Mouse (Mus musculus) ES-E14 (cell line): Measurements from ENCODE around the gene Pnpla8. TPM values are rescaled to one million over a fixed set of nuclear protein-coding genes. Genes with fewer than 3 reads are reported as not detected.

Source experiments
- DNase-seq: peaks from one replicate; pipeline ENCODE4 v3.0.0-alpha.2; 2013; ENCODE audit warnings: low read depth, low spot score
- H3K27ac ChIP-seq: 2 replicates; pipeline ENCODE4 v1.5.1; 2012; ENCODE audit warnings: low read depth, mild to moderate bottlenecking, low read length, moderate library complexity, mixed read lengths; ENCODE audit not compliant: poor library complexity, insufficient read depth, severe bottlenecking
- H3K36me3 ChIP-seq: 2 replicates; pipeline ENCODE4 v1.6.1; 2012; ENCODE audit warnings: mild to moderate bottlenecking, low read length, moderate library complexity, mixed read lengths; ENCODE audit not compliant: control insufficient read depth, poor library complexity, insufficient read depth, severe bottlenecking
- H3K4me1 ChIP-seq, 2 experiments: fragments of 150-350 bp in 1 of 2; sonication (generic) in 1 of 2; 2 replicates each; pipeline ENCODE4 v1.6.1; 2012; ENCODE audit warnings: low read length in 2 of 2, mild to moderate bottlenecking in 1 of 2, mixed read lengths in 1 of 2; ENCODE audit not compliant: control insufficient read depth in 2 of 2, insufficient read depth in 2 of 2, poor library complexity in 1 of 2
- H3K4me3 ChIP-seq, 2 experiments: fragments of 150-350 bp in 1 of 2; sonication (generic) in 1 of 2; 2 replicates each; pipeline ENCODE4 v1.5.1; 2012; ENCODE audit warnings: low read length in 2 of 2, low read depth in 1 of 2, mild to moderate bottlenecking in 1 of 2, mixed read lengths in 1 of 2; ENCODE audit not compliant: insufficient read depth in 1 of 2, poor library complexity in 1 of 2, severe bottlenecking in 1 of 2
- H3K9ac ChIP-seq: 2 replicates; pipeline ENCODE4 v1.6.1; 2012; ENCODE audit warnings: low read depth, mild to moderate bottlenecking, low read length, mixed read lengths; ENCODE audit not compliant: poor library complexity, insufficient read depth, severe bottlenecking
- H3K9me3 ChIP-seq: fragments of 150-350 bp; sonication (generic); 2 replicates; pipeline ENCODE4 v1.6.1; 2012; ENCODE audit warnings: low read depth, mild to moderate bottlenecking, low read length; ENCODE audit not compliant: control insufficient read depth, insufficient read depth
- CHD2 ChIP-seq: IDR thresholded peaks from 2 replicates; pipeline ENCODE4 v1.6.1; 2014; ENCODE audit warnings: mild to moderate bottlenecking, low read depth, low read length, inconsistent platforms
- HCFC1 ChIP-seq: IDR thresholded peaks from 2 replicates; pipeline ENCODE4 v1.6.1; 2012; ENCODE audit warnings: low read length, inconsistent platforms, borderline replicate concordance; ENCODE audit not compliant: insufficient read depth
- MAFK ChIP-seq: IDR thresholded peaks from 2 replicates; pipeline ENCODE4 v1.6.1; 2014; ENCODE audit warnings: mild to moderate bottlenecking, low read depth, low read length, inconsistent platforms; ENCODE audit not compliant: insufficient read depth
- ZC3H11A ChIP-seq: IDR thresholded peaks from 2 replicates; pipeline ENCODE4 v1.6.1; 2012; ENCODE audit warnings: low read depth, mild to moderate bottlenecking, inconsistent platforms, low read length, borderline replicate concordance
- ZNF384 ChIP-seq: IDR thresholded peaks from 2 replicates; pipeline ENCODE4 v1.6.1; 2012; ENCODE audit warnings: low read depth, low read length, inconsistent platforms
- in situ Hi-C, 2 experiments: fragments of 600-800 bp; cut with MboI; formaldehyde crosslinking; loops; one replicate each; pipeline ENCODE4 v1.15.1; 2025; ENCODE audit warnings: low sequenced_read_pairs in 2 of 2, inconsistent platforms in 1 of 2; ENCODE audit not compliant: unreplicated experiment in 2 of 2
- total RNA-seq: library from RNA; depleted of rRNA; stranded (reverse); fragments of 300-350 nt; gene quantifications from 2 replicates; pipeline ENCODE4 v1.2.3, GENCODE M21; 2012

Gene Pnpla8
- total RNA-seq, 1 experiment: 23.6 TPM

GRCm38 (mm10) chr12:44325091-44325490, 103.9 kb downstream of the Pnpla8 start:
- Histone ChIP-seq H3K27ac (no peak overlapping the region), H3K36me3 (no peaks in the 10 kb centered on the region), H3K9ac (no peak overlapping the region), H3K4me1 (no peaks in the 10 kb centered on the region), H3K4me3 (no peak overlapping the region), H3K9me3 (no peaks in the 10 kb centered on the region)
- no peak for DNase-seq
- TF ChIP-seq HCFC1: no peak
- no peak for TF ChIP-seq CHD2
- no peak for TF ChIP-seq MAFK
- TF ChIP-seq ZC3H11A: no peak
- no peak for TF ChIP-seq ZNF384
- in situ Hi-C loops: loop anchor here in 1 of 2 experiments (10.0 kb wide), 1 partner anchor 220 kb away; no protein-coding TSS in a partner anchor

GRCm38 (mm10) chr12:44327452-44327851, 106.3 kb downstream of the Pnpla8 start:
- in situ Hi-C loops: loop anchor here in 1 of 2 experiments (10.0 kb wide), 1 partner anchor 217 kb away; no protein-coding TSS in a partner anchor

GRCm38 (mm10) chr12:44328381-44329315, 107.5 kb downstream of the Pnpla8 start, which contains the start of gene Nrcam:
Nrcam (plus strand) TSS chr12:44328885.
- TF ChIP-seq ZC3H11A: no peak
- no peak; the same call in 1 of the 2 replicates for TF ChIP-seq HCFC1
- TF ChIP-seq MAFK: no peak
- no peak for TF ChIP-seq ZNF384
- TF ChIP-seq CHD2: no peak
- H3K9me3 ChIP-seq: no peaks in the 10 kb centered on the region
- H3K36me3 ChIP-seq: no peaks in the 10 kb centered on the region
- peak; percentile 37 for DNase-seq
- H3K4me1 ChIP-seq: no peaks in the 10 kb centered on the region
- peak within 1 kb of the TSS; percentile 16; the same call in 1 of the 2 replicates for H3K9ac ChIP-seq
- no peak within 1 kb of the TSS for H3K27ac ChIP-seq
- in situ Hi-C loops: loop anchor here in 1 of 2 experiments (10.0 kb wide), 1 partner anchor 216 kb away; no protein-coding TSS in a partner anchor
- peak within 1 kb of the TSS; percentile 66 to 77 for H3K4me3 ChIP-seq

More at GRCm38 (mm10) chr12:44327452-44327851, 106.3 kb downstream of the Pnpla8 start:
- H3K9ac ChIP-seq: no peak overlapping the region
- no peak overlapping the region for H3K27ac ChIP-seq
- no peaks in the 10 kb centered on the region for H3K9me3 ChIP-seq
- TF ChIP-seq HCFC1 (no peak), ZNF384 (no peak), CHD2 (no peak), ZC3H11A (no peak), MAFK (no peak)
- no peaks in the 10 kb centered on the region for H3K4me1 ChIP-seq
- H3K36me3 ChIP-seq: no peaks in the 10 kb centered on the region
- H3K4me3 ChIP-seq: no peak overlapping the region
- peak; percentile 20 for DNase-seq

GRCm38 (mm10) chr12:44329316-44330215, 108.4 kb downstream of the Pnpla8 start:
- DNase-seq: peak; percentile 19
- TF ChIP-seq CHD2 (no peak), HCFC1 (no peak), ZNF384 (no peak), MAFK (no peak), ZC3H11A (no peak)
- Histone ChIP-seq H3K27ac (no peak overlapping the region), H3K4me3 (peak overlapping the region; percentile 66 to 77), H3K36me3 (no peaks in the 10 kb centered on the region), H3K4me1 (no peaks in the 10 kb centered on the region), H3K9me3 (no peaks in the 10 kb centered on the region), H3K9ac (peak overlapping the region; percentile 16; the same call in 1 of the 2 replicates)
- in situ Hi-C loops: loop anchor here in 1 of 2 experiments (10.0 kb wide), 1 partner anchor 215 kb away; no protein-coding TSS in a partner anchor
